Mouse (Mus musculus): Measurements from ENCODE around the gene Ccdc184. TPM values are rescaled to one million over a fixed set of nuclear protein-coding genes. Genes with fewer than 3 reads are reported as not detected.

Gene Ccdc184
- polyA plus RNA-seq (2014; fragmentation: Nextera tagmentation; extraction: Ambion mirVana): 1.6 and 2.0 TPM in 2 replicates

DNA sequence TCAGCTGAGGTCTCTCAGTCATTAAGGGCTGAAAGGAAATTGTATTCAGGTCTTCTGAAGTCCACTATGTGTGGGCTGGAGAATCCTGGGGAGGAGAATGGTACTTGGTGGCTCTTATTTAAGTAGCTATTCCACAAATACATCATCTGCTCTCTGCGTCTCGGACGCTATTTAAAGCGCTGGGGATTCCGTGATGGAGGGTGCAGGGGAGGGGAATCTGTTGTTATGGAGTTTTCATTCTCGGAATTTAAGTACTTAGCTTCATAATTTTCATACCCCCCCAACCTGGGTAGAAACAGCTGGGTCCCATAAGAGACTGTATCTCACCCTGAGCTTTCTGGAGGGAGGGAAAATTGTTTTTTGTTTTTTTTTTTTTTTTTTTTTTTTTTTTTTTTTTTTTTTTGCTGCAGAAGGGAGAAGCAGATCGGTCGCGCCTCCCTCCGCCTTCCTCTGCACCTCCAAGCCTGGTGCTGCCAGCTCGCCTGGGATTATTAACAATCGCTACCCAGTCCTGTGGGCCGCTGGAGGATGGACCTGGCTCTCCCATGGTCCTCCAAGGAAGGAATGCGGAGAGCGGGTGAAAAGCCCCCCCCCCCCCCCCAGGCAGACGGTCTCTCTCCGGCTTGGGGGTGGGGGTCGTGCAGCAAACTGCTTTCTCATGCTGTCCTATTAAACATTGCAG, at the start of gene Ccdc184:
Gene Ccdc184 (plus strand): TSS at position 196 of the 682 bp plus-strand sequence.
- peaks cover 66% of the 10 kb centered on the region for H3K27me3 ChIP-seq (replicated peaks; ENCODE audit: control insufficient read depth, insufficient read depth, low read length)
- H3K36me3 ChIP-seq (ENCODE audit: control insufficient read depth, insufficient read depth, low read length): no peaks in the 10 kb centered on the region
- 2% methylated on average over 16 of the region's 18 CpGs for WGBS
- H3K9ac ChIP-seq (ENCODE audit: low read length): no peak within 1 kb of the TSS
- DNase-seq (ENCODE audit: low spot score) (no peak), ATAC-seq (replicated peaks; ENCODE audit: low FRiP score, low TSS enrichment, low read depth) (no peak; the same call in 1 of the 2 replicates)
- no peaks in the 10 kb centered on the region for H3K9me3 ChIP-seq (ENCODE audit: control insufficient read depth, low read length)
- peak within 1 kb of the TSS; percentile 31 for H3K4me3 ChIP-seq (ENCODE audit: low read depth, low read length)
- peak within 1 kb of the TSS; percentile 49 for H3K4me2 ChIP-seq (ENCODE audit: low read length)
- no peak within 1 kb of the TSS for H3K27ac ChIP-seq (ENCODE audit: low read depth)
- H3K4me1 ChIP-seq (replicated peaks; ENCODE audit: control insufficient read depth, insufficient read depth, low read length): no peaks in the 10 kb centered on the region; the same call in 1 of the 2 replicates

- ATAC-seq (replicated peaks; ENCODE audit: low FRiP score, low TSS enrichment, low read depth) (no peak), DNase-seq (ENCODE audit: low spot score) (no peak)
- H3K9ac ChIP-seq (ENCODE audit: low read length): no peak overlapping the region
- 85% methylated on average over 12 of the region's 12 CpGs for WGBS
- no peaks in the 10 kb centered on the region for H3K27me3 ChIP-seq (replicated peaks; ENCODE audit: control insufficient read depth, insufficient read depth, low read length)
- H3K4me1 ChIP-seq (replicated peaks; ENCODE audit: control insufficient read depth, insufficient read depth, low read length): no peaks in the 10 kb centered on the region
- no peaks in the 10 kb centered on the region for H3K9me3 ChIP-seq (ENCODE audit: control insufficient read depth, low read length)
- no peak overlapping the region for H3K4me3 ChIP-seq (ENCODE audit: low read depth, low read length)
- H3K4me2 ChIP-seq (ENCODE audit: low read length): no peak overlapping the region
- H3K36me3 ChIP-seq (ENCODE audit: control insufficient read depth, insufficient read depth, low read length): peaks cover 69% of the 10 kb centered on the region
- no peak overlapping the region for H3K27ac ChIP-seq (ENCODE audit: low read depth)
Measured at GRCm38 (mm10) chr15:98119363-98119762, 47.6 kb upstream of the Ccdc184 start.

DNA sequence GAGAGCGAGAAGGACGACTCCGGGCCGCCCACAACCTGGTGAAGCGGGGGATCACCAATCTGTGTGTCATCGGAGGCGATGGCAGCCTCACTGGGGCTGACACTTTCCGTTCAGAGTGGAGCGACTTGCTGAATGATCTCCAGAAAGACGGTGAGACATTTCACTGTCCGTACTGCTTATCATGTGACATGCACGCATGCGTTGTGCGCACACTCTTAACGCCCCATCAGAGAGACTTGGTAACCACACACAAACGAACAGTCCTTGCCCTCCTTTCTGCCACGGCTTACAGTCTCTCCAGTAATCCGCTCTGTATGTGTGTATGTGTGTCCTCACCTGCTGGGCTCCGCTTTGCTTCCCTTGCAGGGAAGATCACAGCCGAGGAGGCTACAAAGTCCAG, 46.1 kb upstream of the Ccdc184 start:
- Histone ChIP-seq H3K4me2 (ENCODE audit: low read length) (no peak overlapping the region), H3K4me1 (replicated peaks; ENCODE audit: control insufficient read depth, insufficient read depth, low read length) (no peaks in the 10 kb centered on the region), H3K36me3 (ENCODE audit: control insufficient read depth, insufficient read depth, low read length) (peaks cover 70% of the 10 kb centered on the region), H3K27me3 (replicated peaks; ENCODE audit: control insufficient read depth, insufficient read depth, low read length) (no peaks in the 10 kb centered on the region), H3K27ac (ENCODE audit: low read depth) (no peak overlapping the region), H3K4me3 (ENCODE audit: low read depth, low read length) (no peak overlapping the region), H3K9ac (ENCODE audit: low read length) (no peak overlapping the region), H3K9me3 (ENCODE audit: control insufficient read depth, low read length) (no peaks in the 10 kb centered on the region)
- WGBS: 93% methylated on average over 20 of the region's 20 CpGs
- ATAC-seq (replicated peaks; ENCODE audit: low FRiP score, low TSS enrichment, low read depth) (no peak), DNase-seq (ENCODE audit: low spot score) (no peak)

DNA sequence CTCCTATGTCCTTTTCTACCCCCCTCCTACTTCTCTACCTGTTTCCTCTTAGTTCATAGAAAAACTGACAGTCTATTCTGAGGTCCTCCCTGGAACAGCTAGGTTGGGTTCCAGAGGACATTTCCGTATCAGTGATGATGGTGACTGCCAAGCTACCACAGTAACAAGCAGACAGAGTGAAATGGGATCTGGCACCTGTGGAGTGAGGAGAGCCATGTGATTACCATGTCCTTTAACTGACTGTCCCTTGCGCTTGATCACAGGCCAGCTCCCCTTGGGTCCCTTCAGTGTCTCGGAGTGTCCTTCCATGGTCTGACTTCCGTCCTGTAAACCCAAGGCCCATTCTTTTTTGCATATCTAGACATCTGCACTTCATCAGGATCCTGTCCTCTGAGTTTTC, 36.0 kb upstream of the Ccdc184 start:
- DNase-seq (ENCODE audit: low spot score) (no peak), ATAC-seq (replicated peaks; ENCODE audit: low FRiP score, low TSS enrichment, low read depth) (no peak)
- H3K36me3 ChIP-seq (ENCODE audit: control insufficient read depth, insufficient read depth, low read length): peaks cover 81% of the 10 kb centered on the region
- WGBS: 87% methylated on average over 4 of the region's 4 CpGs
- no peak overlapping the region for H3K4me2 ChIP-seq (ENCODE audit: low read length)
- H3K9ac ChIP-seq (ENCODE audit: low read length): no peak overlapping the region
- no peaks in the 10 kb centered on the region for H3K27me3 ChIP-seq (replicated peaks; ENCODE audit: control insufficient read depth, insufficient read depth, low read length)
- no peak overlapping the region for H3K27ac ChIP-seq (ENCODE audit: low read depth)
- no peaks in the 10 kb centered on the region for H3K4me1 ChIP-seq (replicated peaks; ENCODE audit: control insufficient read depth, insufficient read depth, low read length)
- H3K9me3 ChIP-seq (ENCODE audit: control insufficient read depth, low read length): no peaks in the 10 kb centered on the region
- no peak overlapping the region for H3K4me3 ChIP-seq (ENCODE audit: low read depth, low read length)

DNA sequence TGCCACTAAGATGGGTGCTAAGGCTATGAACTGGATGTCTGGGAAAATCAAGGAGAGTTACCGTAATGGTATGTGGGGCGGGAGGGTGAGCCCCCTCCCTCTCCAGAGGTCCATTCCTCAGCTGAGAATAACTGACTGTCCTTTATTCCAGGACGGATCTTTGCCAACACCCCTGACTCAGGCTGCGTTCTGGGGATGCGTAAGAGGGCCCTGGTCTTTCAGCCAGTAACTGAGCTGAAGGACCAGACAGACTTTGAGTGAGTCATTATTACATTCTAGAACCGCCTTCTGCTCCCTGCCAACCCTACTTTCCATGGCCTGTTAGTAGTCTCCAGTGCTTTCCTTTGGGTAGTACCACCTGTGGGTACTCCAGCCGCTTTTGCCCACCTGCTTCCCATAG, 35.5 kb upstream of the Ccdc184 start:
- H3K27ac ChIP-seq (ENCODE audit: low read depth): no peak overlapping the region
- no peaks in the 10 kb centered on the region for H3K4me1 ChIP-seq (replicated peaks; ENCODE audit: control insufficient read depth, insufficient read depth, low read length)
- 88% methylated on average over 7 of the region's 7 CpGs for WGBS
- H3K27me3 ChIP-seq (replicated peaks; ENCODE audit: control insufficient read depth, insufficient read depth, low read length): no peaks in the 10 kb centered on the region
- no peak for DNase-seq (ENCODE audit: low spot score)
- H3K36me3 ChIP-seq (ENCODE audit: control insufficient read depth, insufficient read depth, low read length): peaks cover 84% of the 10 kb centered on the region
- no peak overlapping the region for H3K4me3 ChIP-seq (ENCODE audit: low read depth, low read length)
- no peaks in the 10 kb centered on the region for H3K9me3 ChIP-seq (ENCODE audit: control insufficient read depth, low read length)
- no peak overlapping the region for H3K9ac ChIP-seq (ENCODE audit: low read length)
- no peak overlapping the region for H3K4me2 ChIP-seq (ENCODE audit: low read length)
- no peak for ATAC-seq (replicated peaks; ENCODE audit: low FRiP score, low TSS enrichment, low read depth)

DNA sequence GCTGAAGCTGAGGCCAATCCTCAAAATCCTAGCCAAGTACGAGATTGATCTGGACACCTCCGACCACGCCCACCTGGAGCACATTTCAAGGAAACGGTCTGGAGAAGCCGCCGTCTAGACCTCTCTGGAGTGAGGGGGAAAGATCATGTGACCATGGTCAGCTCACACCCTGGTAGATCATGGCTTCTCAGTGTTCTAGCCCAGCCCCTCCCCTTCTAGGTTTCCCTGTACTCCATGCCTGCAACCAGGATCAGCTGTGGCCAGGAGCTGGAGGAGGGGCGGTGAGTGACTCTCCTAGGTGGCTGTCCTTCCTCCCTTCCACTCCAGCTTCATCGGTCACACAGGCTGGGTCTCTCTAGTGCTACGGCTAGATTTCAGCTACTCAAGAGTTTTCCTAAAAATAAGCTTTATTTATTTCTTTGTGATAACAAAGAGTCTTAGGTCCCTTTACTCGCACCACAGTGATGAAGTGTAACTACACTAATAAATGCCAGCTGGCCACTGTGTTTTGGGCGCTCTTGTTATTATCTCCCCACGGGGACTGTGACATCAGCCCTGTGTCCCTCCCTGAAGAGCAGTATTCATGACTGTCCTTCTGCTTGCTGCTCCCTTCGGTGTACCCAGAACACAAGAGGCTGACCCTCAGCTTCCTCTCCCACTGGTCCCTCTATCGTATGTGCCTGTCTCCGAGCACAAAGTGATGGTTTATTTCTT, 34.9 kb upstream of the Ccdc184 start:
- Histone ChIP-seq H3K4me3 (ENCODE audit: low read depth, low read length) (no peak overlapping the region), H3K9me3 (ENCODE audit: control insufficient read depth, low read length) (no peaks in the 10 kb centered on the region), H3K27ac (ENCODE audit: low read depth) (no peak overlapping the region), H3K36me3 (ENCODE audit: control insufficient read depth, insufficient read depth, low read length) (peaks cover 88% of the 10 kb centered on the region), H3K9ac (ENCODE audit: low read length) (no peak overlapping the region), H3K4me2 (ENCODE audit: low read length) (no peak overlapping the region), H3K27me3 (replicated peaks; ENCODE audit: control insufficient read depth, insufficient read depth, low read length) (no peaks in the 10 kb centered on the region), H3K4me1 (replicated peaks; ENCODE audit: control insufficient read depth, insufficient read depth, low read length) (no peaks in the 10 kb centered on the region)
- ATAC-seq (replicated peaks; ENCODE audit: low FRiP score, low TSS enrichment, low read depth) (no peak), DNase-seq (ENCODE audit: low spot score) (no peak)
- WGBS: 83% methylated on average over 15 of the region's 15 CpGs

DNA sequence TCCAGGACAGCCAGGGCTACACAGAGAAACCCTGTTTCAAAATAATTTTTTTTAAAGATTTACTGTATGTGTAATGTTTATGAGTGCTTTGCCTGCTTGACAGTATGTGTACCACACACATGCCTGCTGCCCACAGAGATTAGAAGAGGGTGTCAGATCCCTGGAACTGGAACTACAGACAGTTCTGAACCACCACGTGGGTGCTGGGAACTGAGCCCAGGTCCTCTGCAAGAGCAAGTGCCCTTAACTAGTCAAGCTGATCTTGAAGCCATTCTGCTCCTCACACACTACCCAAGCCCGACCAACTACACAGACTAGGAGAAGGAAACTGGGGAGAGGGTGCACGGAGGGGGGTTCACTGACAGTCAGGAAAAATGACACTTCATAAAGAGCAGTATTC, 33.5 kb upstream of the Ccdc184 start:
- 92% methylated on average over 3 of the region's 3 CpGs for WGBS
- Histone ChIP-seq H3K27me3 (replicated peaks; ENCODE audit: control insufficient read depth, insufficient read depth, low read length) (no peaks in the 10 kb centered on the region), H3K4me3 (ENCODE audit: low read depth, low read length) (no peak overlapping the region), H3K4me1 (replicated peaks; ENCODE audit: control insufficient read depth, insufficient read depth, low read length) (no peaks in the 10 kb centered on the region), H3K27ac (ENCODE audit: low read depth) (no peak overlapping the region), H3K9me3 (ENCODE audit: control insufficient read depth, low read length) (no peaks in the 10 kb centered on the region), H3K36me3 (ENCODE audit: control insufficient read depth, insufficient read depth, low read length) (peaks cover 86% of the 10 kb centered on the region), H3K9ac (ENCODE audit: low read length) (no peak overlapping the region), H3K4me2 (ENCODE audit: low read length) (no peak overlapping the region)
- ATAC-seq (replicated peaks; ENCODE audit: low FRiP score, low TSS enrichment, low read depth): no peak
- no peak for DNase-seq (ENCODE audit: low spot score)

DNA sequence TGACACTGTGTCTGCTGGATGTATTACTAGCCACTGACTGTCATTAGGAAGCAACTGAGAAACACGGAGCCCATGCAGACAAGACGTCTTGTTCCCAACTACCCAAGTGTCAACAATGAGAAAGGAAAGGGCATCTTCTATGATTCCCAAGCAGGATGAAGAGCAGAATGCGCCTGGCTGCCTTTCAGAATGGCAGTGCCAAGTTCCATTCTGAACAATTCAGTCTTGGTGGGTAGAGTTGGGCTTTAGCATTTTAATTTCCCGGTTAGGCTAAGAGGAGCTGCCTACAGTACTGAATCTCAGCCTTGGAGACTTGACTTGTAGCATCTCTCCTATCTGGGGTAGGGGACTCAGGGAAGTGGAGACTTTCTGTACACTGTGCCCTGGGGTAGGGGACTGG, 32.9 kb upstream of the Ccdc184 start:
- Histone ChIP-seq H3K27ac (ENCODE audit: low read depth) (no peak overlapping the region), H3K4me2 (ENCODE audit: low read length) (no peak overlapping the region), H3K27me3 (replicated peaks; ENCODE audit: control insufficient read depth, insufficient read depth, low read length) (no peaks in the 10 kb centered on the region), H3K9me3 (ENCODE audit: control insufficient read depth, low read length) (no peaks in the 10 kb centered on the region), H3K9ac (ENCODE audit: low read length) (no peak overlapping the region), H3K36me3 (ENCODE audit: control insufficient read depth, insufficient read depth, low read length) (peaks cover 86% of the 10 kb centered on the region), H3K4me3 (ENCODE audit: low read depth, low read length) (no peak overlapping the region), H3K4me1 (replicated peaks; ENCODE audit: control insufficient read depth, insufficient read depth, low read length) (no peaks in the 10 kb centered on the region)
- ATAC-seq (replicated peaks; ENCODE audit: low FRiP score, low TSS enrichment, low read depth) (no peak), DNase-seq (ENCODE audit: low spot score) (no peak)
- 89% methylated on average over 4 of the region's 4 CpGs for WGBS

- no peak overlapping the region for H3K9ac ChIP-seq (ENCODE audit: low read length)
- no peaks in the 10 kb centered on the region for H3K4me1 ChIP-seq (replicated peaks; ENCODE audit: control insufficient read depth, insufficient read depth, low read length)
- H3K36me3 ChIP-seq (ENCODE audit: control insufficient read depth, insufficient read depth, low read length): peaks cover 88% of the 10 kb centered on the region
- H3K4me3 ChIP-seq (ENCODE audit: low read depth, low read length): no peak overlapping the region
- no peak for ATAC-seq (replicated peaks; ENCODE audit: low FRiP score, low TSS enrichment, low read depth)
- no peaks in the 10 kb centered on the region for H3K27me3 ChIP-seq (replicated peaks; ENCODE audit: control insufficient read depth, insufficient read depth, low read length)
- no peak overlapping the region for H3K27ac ChIP-seq (ENCODE audit: low read depth)
- H3K9me3 ChIP-seq (ENCODE audit: control insufficient read depth, low read length): no peaks in the 10 kb centered on the region
- WGBS: 84% methylated on average over 3 of the region's 3 CpGs
- no peak for DNase-seq (ENCODE audit: low spot score)
- no peak overlapping the region for H3K4me2 ChIP-seq (ENCODE audit: low read length)
Measured at GRCm38 (mm10) chr15:98134666-98135065, 32.3 kb upstream of the Ccdc184 start.
